Mouse (Mus musculus) cerebellum, adult 9-11 months (tissue): ENCODE results near the gene Gm5901.
"Not testable (repeated sequence)": the region's sequence is repeated elsewhere in the genome, so short reads cannot be mapped to it uniquely, and the experiment has no call there.

ENCODE experiments used
- DNase-seq: peaks from one replicate; pipeline ENCODE4 v3.0.0; 2022

The Gm5901 gene

DNA sequence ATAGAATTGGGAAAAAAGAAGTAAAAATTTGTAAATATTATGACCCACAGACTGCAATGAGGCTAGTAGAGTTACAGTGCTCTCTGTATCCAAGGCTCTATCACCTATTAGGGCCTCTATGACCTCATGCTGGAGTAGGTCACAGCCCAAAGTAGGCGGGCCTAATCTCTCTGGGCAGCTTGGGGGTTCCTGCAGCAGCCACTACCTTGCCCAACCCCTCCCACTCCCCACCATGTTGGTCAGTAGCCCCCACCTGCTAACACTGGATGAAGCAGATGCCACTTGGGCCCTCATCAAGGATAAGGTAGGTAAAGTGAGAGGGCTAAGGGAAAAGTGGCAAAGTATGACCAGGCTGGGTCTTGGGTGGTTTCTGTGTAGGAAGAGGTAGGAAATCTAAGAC, at the start of gene Gm5901:
Gene Gm5901 (plus strand): TSS at position 173 of the 400 bp plus-strand sequence.
- no peak for DNase-seq

DNA sequence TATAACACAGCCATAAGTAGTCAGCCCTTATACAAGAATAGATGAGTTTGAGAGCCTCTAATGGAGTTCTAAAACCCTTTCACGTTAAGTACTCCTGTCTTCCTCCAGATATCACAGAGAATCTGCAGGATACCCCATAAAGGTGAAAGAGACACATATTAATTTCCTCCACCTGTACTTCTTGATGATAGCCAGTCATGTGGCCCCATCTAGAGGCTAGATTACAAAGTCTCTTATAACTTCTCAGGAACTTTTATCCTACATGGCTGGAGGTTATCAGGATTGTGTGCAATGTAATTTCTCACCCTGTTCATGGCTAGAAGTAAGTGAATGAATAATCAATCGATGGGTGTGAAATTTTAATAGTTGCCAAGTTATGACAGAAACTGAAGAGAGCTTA, 49.5 kb upstream of the Gm5901 start:
- no peak for DNase-seq

- no peak for DNase-seq
Observed at GRCm38 (mm10) chr7:105334004-105334403, 40.8 kb upstream of the Gm5901 start, which contains the start of gene Olfr690. TSS of gene Olfr690 (minus strand) at chr7:105334104.

- DNase-seq = no peak
Observed at GRCm38 (mm10) chr7:105342170-105342569, 32.7 kb upstream of the Gm5901 start, which contains the start of gene Olfr691. TSS of gene Olfr691 (minus strand) at chr7:105342270.

GRCm38 (mm10) chr7:105342752-105343151, 32.1 kb upstream of the Gm5901 start:
- DNase-seq = no peak

DNA sequence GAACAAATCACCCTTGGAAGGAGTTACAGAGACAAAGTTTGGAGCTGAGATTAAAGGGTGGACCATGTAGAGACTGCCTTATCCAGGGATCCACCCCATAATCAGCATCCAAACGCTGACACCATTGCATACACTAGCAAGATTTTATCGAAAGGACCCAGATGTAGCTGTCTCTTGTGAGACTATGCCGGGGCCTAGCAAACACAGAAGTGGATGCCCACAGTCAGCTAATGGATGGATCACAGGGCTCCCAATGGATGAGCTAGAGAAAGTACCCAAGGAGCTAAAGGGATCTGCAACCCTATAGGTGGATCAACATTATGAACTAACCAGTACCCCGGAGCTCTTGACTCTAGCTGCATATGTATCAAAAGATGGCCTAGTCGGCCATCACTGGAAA, 18.8 kb upstream of the Gm5901 start:
- DNase-seq = not testable (repeated sequence)

- DNase-seq = not testable (repeated sequence)
Observed at GRCm38 (mm10) chr7:105356487-105356886, 18.4 kb upstream of the Gm5901 start.

DNA sequence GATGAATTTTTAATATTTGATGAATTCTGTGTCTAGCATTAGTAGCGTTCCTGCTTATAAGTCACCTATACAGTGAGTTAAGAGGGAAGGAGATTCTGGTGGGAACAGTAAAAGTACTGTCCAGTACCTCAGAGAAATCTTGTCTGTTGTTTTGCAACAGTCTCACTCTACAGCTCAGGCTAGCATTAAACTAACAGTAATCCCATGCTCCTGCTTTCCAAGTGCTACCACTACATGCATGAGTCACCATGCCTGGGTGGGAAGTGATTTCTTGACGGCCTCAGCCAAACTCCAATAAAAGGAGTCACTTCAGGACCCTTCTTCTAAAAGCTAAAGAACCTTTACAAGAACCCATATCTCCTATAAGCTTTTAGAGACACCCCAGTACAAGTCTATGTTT, 13.1 kb upstream of the Gm5901 start:
- DNase-seq = no peak

DNA sequence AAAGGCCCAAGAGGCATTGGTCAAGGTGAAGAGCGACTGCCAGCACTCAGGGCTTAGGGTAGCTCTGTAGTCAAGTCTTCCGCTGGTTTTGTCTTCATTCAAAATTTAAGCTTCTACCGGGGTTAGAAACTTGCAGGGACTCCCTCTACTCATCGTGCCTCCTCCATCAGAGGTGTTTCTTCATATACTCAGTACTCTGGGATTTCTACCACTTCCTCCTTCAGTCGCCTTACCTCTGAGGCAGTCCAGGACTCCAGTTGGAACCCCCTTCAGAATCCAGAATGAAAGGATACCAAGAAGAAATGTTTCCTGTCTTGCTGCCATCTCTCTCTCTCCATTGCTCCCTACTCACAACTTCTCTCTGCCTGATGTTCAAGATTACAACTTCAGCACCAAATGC, 7.6 kb upstream of the Gm5901 start:
- no peak for DNase-seq

DNA sequence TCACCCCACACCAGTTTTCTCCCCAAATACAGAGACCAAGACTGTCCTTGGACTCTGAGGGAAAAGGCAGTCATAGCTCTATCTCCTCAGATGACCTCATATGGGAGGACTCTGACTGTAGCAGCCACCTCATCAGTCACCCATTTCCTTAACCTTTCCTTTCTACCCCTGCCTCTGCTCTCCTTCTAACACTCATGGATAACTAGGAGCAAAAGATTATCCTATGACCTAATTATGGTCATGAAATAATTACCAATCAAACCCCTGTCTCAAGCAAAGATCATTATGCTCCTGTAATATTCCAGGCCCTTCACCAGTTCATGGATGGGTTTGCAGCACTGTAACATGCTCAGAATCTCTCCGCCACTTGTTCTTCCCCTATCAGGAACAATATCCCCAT, 6.9 kb upstream of the Gm5901 start, which contains the start of gene Olfr692:
Gene Olfr692 (plus strand): TSS at position 301 of the 400 bp plus-strand sequence.
- DNase-seq = no peak

GRCm38 (mm10) chr7:105368521-105368920, 6.3 kb upstream of the Gm5901 start:
- no peak for DNase-seq

DNA sequence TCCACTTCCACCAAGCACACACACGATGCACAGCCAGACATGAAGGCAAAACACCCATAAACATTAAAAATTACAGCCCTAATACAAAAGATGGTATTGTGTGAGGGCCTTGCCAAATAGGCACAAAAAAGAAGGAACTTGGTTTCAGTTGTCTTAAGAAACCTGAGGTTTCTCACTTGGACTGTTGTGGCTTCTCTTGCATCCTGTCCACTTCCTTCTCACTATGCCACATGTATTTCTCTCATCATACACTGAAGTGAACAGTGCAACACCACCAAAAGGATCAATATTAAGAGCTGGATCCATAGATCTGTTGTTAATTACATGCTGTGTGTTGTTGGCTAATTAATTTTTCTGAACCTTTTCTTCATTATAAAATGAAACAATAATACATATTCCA, 1.9 kb upstream of the Gm5901 start:
- no peak for DNase-seq

- no peak for DNase-seq
Observed at GRCm38 (mm10) chr7:105373509-105373908, 1.3 kb upstream of the Gm5901 start.

DNA sequence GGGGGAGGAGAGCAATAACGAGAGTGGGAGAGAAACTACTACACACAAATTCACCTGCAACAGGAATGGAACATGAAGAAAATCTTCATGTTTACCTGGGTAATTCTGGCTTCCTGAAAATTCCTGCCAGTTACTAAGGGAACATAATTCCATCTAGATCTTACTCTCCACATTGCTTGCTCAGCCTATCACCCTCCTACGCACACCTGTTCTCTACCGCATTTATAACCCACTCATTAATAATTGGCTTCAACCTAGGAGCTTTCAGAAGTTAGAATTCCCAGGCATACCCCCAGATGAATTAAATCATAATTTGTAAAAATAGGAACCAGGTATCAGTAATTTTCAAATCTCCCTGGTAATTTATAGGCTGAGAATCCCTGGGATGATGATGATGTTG, 862 bp upstream of the Gm5901 start:
- DNase-seq = no peak

DNA sequence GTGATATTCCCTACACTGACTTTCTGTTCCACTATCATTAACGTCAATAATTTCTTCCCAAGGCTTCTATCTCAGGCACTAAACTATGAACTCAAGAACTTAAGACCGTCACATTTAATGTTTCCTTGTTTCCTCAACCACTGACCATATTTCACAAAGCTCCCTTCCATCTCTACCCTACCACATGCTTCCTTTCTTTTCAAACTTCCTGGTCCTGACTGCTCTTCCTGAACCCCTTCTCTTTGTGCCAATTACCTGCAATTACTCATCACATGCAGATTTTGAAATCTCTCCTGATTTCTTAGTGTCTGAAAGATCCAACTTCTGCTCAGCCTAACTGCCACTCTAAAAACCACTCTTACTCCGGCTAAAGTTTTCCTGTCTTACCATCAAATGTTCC, 5.5 kb downstream of the Gm5901 start:
- DNase-seq = no peak

GRCm38 (mm10) chr7:105387696-105388095, 12.9 kb downstream of the Gm5901 start:
- no peak for DNase-seq

DNA sequence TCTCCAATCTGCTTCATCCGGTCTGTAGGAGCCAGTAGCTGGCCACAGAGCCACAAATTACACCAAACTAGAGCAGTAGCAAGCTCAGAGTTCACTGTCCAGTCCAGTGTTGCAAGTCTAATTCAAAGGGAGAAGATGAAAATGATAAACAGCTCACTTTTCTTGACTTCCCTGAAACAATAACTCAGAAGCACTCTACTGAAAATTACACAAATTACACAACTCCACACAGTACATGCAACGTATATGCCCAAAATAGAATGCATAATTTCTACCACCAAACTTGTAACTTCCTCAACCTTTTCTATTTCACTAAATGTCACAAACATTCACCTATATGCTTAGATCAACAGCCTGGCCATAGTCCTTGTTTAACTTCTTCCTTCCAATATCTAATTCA, 15.4 kb downstream of the Gm5901 start:
- no peak for DNase-seq

GRCm38 (mm10) chr7:105394606-105395005, 19.8 kb downstream of the Gm5901 start:
- DNase-seq = peak; percentile 61

- DNase-seq = no peak
Observed at GRCm38 (mm10) chr7:105395131-105395820, 20.4 kb downstream of the Gm5901 start.

DNA sequence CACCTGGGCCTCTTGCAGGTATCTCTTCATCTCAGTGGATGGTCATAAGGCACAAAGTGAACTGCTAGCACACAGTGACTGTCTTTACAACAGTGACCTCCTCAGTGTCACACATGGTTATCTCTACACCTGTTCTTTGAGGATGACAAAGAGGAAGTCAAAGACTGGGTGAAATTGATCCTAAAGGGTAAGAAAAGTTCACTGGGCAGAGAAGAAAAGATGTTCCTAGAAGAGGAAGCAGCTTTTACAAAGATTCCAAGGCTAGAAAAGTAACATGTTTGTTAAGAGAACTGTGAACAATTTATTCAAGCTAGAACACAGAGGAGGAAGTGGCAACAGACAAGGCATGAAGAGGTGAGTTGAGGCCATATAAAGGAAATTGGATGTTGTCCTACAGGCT, 21.3 kb downstream of the Gm5901 start:
- DNase-seq = no peak

DNA sequence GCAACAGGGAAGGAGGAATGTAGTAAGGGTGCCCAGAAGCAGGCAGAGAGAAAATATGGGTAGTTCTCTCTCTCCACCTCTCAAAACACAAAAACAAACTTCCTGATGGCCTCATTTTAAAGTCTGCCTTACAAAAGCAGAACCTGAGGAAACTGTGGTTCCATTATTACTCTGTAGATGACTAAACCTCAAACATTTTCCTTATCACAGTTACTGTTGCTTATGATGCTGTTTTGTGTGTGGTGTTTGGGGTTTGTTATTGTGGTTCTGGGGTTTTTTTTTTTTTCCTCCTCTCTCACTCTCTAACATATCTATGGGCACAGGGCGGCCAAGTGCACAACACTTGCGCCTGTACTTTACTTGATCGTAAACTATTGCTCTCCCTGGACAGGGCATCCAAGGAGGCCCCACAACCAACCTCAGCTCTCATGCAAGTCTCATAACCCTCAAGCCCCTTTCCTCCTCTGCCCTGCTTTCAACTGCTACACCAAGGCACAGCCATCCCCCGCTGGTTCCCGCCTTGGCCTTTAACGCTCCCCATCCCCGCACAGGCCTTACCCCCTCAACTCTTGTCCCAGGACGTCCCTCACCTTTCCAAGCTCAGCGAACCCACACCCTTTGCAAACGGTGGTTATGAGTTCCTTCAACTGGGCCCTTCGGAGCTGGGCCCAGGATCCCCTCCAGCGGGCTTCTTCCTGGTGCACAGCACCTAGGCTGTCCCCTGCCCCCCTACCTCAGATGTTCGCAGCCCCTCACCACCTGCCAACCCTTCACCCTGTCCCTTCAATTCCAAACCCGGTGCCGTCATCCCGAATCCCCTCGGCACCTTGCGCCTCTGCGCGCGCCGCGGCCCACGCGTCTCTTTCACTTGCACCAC, 24.5 kb downstream of the Gm5901 start:
- DNase-seq = no peak

DNA sequence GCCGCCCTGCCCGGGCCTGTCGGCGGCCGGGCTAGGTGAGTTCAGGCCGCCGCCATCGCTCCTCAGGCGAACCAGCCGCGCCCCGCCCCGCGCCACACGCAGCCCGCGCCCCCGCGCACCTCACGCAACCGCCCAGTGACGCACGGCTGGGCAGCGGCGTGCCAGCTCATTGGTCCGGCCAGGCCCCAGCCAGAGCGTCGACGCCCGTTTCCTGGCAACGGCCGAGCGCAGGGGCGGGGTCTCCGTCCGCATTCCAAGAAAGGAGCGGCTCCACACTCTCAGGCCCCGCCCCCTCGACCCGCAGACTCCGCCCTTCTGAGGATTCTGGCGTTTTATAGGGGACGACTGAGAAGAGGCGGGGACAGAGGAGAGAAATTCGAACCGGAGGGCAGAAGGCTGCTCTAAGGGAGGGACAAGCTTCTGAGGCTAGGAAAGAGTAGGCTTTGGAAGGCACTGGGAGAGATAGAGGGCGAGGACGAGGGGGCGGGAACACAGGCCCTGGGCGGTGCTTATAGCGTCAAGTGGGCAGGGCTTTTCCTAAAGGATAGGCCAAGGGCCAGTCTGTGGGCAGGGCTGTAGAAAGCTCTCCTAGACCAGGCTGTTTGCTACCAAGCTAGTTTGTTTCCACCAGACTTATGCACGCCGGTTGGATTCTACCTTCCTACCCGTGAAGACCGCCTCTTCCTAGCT, 25.2 kb downstream of the Gm5901 start, which contains the start of gene Fam160a2:
Gene Fam160a2 (minus strand): TSS at position 120 of the 690 bp plus-strand sequence.
- peak; percentile 100 for DNase-seq

- DNase-seq = no peak
Observed at GRCm38 (mm10) chr7:105404268-105404667, 29.4 kb downstream of the Gm5901 start, which contains the start of gene Cnga4. TSS of gene Cnga4 (plus strand) at chr7:105404568.
